Mouse (Mus musculus) myocyte (in vitro differentiated cells): ENCODE results near the gene B230118H07Rik. TPM values are rescaled to one million over a fixed set of nuclear protein-coding genes. Genes with fewer than 3 reads are reported as not detected.

ENCODE experiments used
- H3K27me3 ChIP-seq: one replicate; pipeline ENCODE4 v1.6.1; 2011; ENCODE audit not compliant: control insufficient read depth, insufficient read depth, insufficient read length
- H3K36me3 ChIP-seq: one replicate; pipeline ENCODE4 v1.6.1; 2011; ENCODE audit not compliant: control insufficient read depth, insufficient read depth
- H3K4me2 ChIP-seq: one replicate; pipeline ENCODE4 v1.6.1; 2011; ENCODE audit warnings: low read depth, control low read depth
- H3K4me3 ChIP-seq: one replicate; pipeline ENCODE4 v1.5.1; 2011; ENCODE audit warnings: mild to moderate bottlenecking, control low read depth, moderate library complexity
- H3K79me2 ChIP-seq: one replicate; pipeline ENCODE4 v1.6.1; 2011; ENCODE audit not compliant: control insufficient read depth, insufficient read depth
- H3ac ChIP-seq: one replicate; pipeline ENCODE4 v1.6.1; 2011; ENCODE audit not compliant: control insufficient read depth, insufficient read length
- CEBPB ChIP-seq: IDR thresholded peaks from 2 replicates; pipeline ENCODE4 v1.6.1; 2011; ENCODE audit warnings: mild to moderate bottlenecking, moderate library complexity; ENCODE audit not compliant: poor library complexity, insufficient read depth, severe bottlenecking
- E2F4 ChIP-seq: IDR thresholded peaks from one replicate; pipeline ENCODE4 v1.6.1; 2011; ENCODE audit warnings: mild to moderate bottlenecking, control low read depth, moderate library complexity; ENCODE audit not compliant: insufficient read depth
- MAX ChIP-seq: IDR thresholded peaks from one replicate; pipeline ENCODE4 v1.6.1; 2011; ENCODE audit warnings: low read depth, mild to moderate bottlenecking, control low read depth
- MYOD1 ChIP-seq, 3 experiments: IDR thresholded peaks; one replicate each; pipeline ENCODE4 v1.6.1; 2011; ENCODE audit warnings: control low read depth in 2 of 3, low read depth in 2 of 3, mild to moderate bottlenecking in 2 of 3, moderate library complexity in 1 of 3; ENCODE audit not compliant: insufficient read length in 2 of 3, control insufficient read depth in 1 of 3
- MYOG ChIP-seq, 3 experiments: IDR thresholded peaks; one replicate each; pipeline ENCODE4 v1.6.1; 2011; ENCODE audit warnings: control low read depth in 2 of 3, low read depth in 2 of 3, mild to moderate bottlenecking in 2 of 3; ENCODE audit not compliant: insufficient read length in 2 of 3, control insufficient read depth in 1 of 3, insufficient read depth in 1 of 3
- POLR2A ChIP-seq: IDR thresholded peaks from one replicate; pipeline ENCODE4 v1.6.1; 2011; ENCODE audit warnings: low read depth, mild to moderate bottlenecking, control low read depth, moderate library complexity; ENCODE audit not compliant: insufficient read length
- POLR2AphosphoS2 ChIP-seq: IDR thresholded peaks from one replicate; pipeline ENCODE4 v1.6.1; 2011; ENCODE audit warnings: low read depth, control low read depth; ENCODE audit not compliant: insufficient read length
- REST ChIP-seq: IDR thresholded peaks from one replicate; pipeline ENCODE4 v1.6.1; 2011; ENCODE audit warnings: mild to moderate bottlenecking, control low read depth, moderate library complexity; ENCODE audit not compliant: insufficient read depth, insufficient read length
- SRF ChIP-seq: IDR thresholded peaks from one replicate; pipeline ENCODE4 v1.6.1; 2011; ENCODE audit warnings: low read depth; ENCODE audit not compliant: control insufficient read depth, insufficient read length
- TCF12 ChIP-seq: IDR thresholded peaks from one replicate; pipeline ENCODE4 v1.6.1; 2011; ENCODE audit warnings: mild to moderate bottlenecking, control low read depth; ENCODE audit not compliant: poor library complexity, insufficient read depth, severe bottlenecking
- TCF3 ChIP-seq: IDR thresholded peaks from one replicate; pipeline ENCODE4 v1.6.1; 2011; ENCODE audit warnings: low read depth, control low read depth; ENCODE audit not compliant: insufficient read length
- USF1 ChIP-seq: IDR thresholded peaks from one replicate; pipeline ENCODE4 v1.6.1; 2011; ENCODE audit warnings: low read depth, mild to moderate bottlenecking, control low read depth, moderate library complexity
- polyA plus RNA-seq: library from polyadenylated mRNA; unstranded; fragments of >200 nt; fragmentation: generic; extraction: Trizol; gene quantifications from one replicate; pipeline ENCODE4 v1.2.1, GENCODE M21; 2012; ENCODE audit warnings: missing spikeins

Gene B230118H07Rik
- polyA plus RNA-seq, 1 experiment = 18.1 TPM

DNA sequence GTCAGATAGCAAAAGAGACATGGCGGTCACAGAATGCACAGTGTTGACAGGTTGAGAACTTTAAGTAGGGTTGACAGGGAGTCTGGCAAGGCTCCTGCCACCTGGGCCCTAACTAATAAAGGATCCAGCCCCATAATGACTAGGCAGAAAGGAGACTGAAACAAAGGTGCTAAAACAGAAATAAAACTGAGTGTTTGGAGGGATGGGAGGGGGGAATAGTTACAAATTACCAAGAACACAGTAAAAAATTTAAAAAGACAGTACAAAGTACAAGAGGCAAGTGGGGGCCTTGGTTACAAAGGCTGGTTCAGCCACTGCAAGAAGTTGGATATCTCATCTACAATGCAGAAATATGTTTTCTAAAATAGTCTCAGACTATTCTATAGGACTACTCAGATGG, 93.4 kb downstream of the B230118H07Rik start:
- Histone ChIP-seq H3K27me3 (peaks cover 5% of the 10 kb centered on the region), H3ac (no peak overlapping the region), H3K4me2 (no peak overlapping the region), H3K36me3 (no peaks in the 10 kb centered on the region), H3K4me3 (no peak overlapping the region), H3K79me2 (no peaks in the 10 kb centered on the region)
- TF ChIP-seq POLR2A (no peak), MAX (no peak)

DNA sequence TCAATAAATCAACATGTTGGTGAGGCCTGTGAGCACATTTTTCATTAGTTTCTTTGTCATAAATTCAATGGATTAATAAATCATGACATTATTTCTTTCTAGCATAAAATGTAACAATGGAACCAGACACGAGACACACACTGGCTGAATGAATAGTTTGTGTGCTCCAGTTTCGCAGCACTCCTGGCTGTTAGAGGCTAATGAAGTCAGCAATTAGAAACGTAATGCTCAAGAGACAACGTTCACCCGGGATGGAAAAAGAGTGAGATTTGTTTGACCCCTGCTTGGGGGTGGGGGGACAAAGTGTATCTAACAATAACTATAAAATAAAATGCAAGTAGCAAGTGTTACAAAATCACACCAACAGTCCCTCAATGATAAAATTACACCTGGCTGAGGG, 95.5 kb downstream of the B230118H07Rik start:
- Histone ChIP-seq H3K27me3 (peaks cover 10% of the 10 kb centered on the region), H3K79me2 (no peaks in the 10 kb centered on the region), H3K36me3 (no peaks in the 10 kb centered on the region), H3ac (no peak overlapping the region), H3K4me2 (no peak overlapping the region), H3K4me3 (no peak overlapping the region)
- no peak for TF ChIP-seq TCF12
- no peak for TF ChIP-seq USF1
- no peak for TF ChIP-seq POLR2A
- no peak for TF ChIP-seq TCF3
- no peak for TF ChIP-seq REST
- TF ChIP-seq POLR2AphosphoS2 = no peak
- no peak for TF ChIP-seq CEBPB
- TF ChIP-seq SRF = no peak
- TF ChIP-seq MYOG (IDR thresholded peaks at IDR 0.05; ENCODE audit: control insufficient read depth in 1 of 3, insufficient read depth in 1 of 3, insufficient read length in 2 of 3, low read depth in 2 of 3) = no peak
- TF ChIP-seq MAX = no peak
- TF ChIP-seq E2F4 = no peak
- TF ChIP-seq MYOD1 (IDR thresholded peaks at IDR 0.05; ENCODE audit: control insufficient read depth in 1 of 3, insufficient read length in 2 of 3, low read depth in 2 of 3) = no peak

DNA sequence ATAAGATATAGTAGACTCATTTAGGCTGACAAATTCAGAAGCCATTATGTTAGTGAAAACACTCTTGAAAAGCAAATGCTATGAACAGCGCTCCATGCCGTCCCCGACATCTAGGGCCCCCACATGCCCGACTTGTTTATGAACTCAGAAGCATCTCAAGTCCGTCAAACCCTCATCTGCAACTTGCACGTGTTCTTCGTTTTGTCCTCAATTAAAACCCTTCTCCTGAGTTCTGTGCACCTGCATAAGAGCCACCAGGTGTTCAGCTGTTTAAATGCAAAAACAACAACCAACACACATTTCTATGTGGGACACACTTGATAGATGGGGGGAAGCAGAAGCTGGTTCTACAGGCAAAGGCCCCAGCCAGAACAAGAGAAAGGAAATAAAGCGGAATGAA, 97.0 kb downstream of the B230118H07Rik start:
- Histone ChIP-seq H3K27me3 (peaks cover 10% of the 10 kb centered on the region), H3K4me2 (no peak overlapping the region), H3ac (no peak overlapping the region), H3K79me2 (no peaks in the 10 kb centered on the region), H3K4me3 (no peak overlapping the region), H3K36me3 (no peaks in the 10 kb centered on the region)
- TF ChIP-seq MYOG (IDR thresholded peaks at IDR 0.05; ENCODE audit: control insufficient read depth in 1 of 3, insufficient read depth in 1 of 3, insufficient read length in 2 of 3, low read depth in 2 of 3) = no peak
- no peak for TF ChIP-seq TCF12
- TF ChIP-seq TCF3 = no peak
- TF ChIP-seq USF1 = no peak
- no peak for TF ChIP-seq MYOD1 (IDR thresholded peaks at IDR 0.05; ENCODE audit: control insufficient read depth in 1 of 3, insufficient read length in 2 of 3, low read depth in 2 of 3)
- TF ChIP-seq E2F4 = no peak
- TF ChIP-seq POLR2AphosphoS2 = no peak
- TF ChIP-seq POLR2A = no peak
- TF ChIP-seq SRF = no peak
- no peak for TF ChIP-seq MAX
- no peak for TF ChIP-seq CEBPB
- TF ChIP-seq REST = no peak

GRCm38 (mm10) chr2:101551026-101551719, 98.2 kb downstream of the B230118H07Rik start:
- no peak overlapping the region for H3ac ChIP-seq
- H3K36me3 ChIP-seq = no peaks in the 10 kb centered on the region
- no peak overlapping the region for H3K4me2 ChIP-seq
- peaks cover 10% of the 10 kb centered on the region for H3K27me3 ChIP-seq
- TF ChIP-seq MAX = no peak
- no peak for TF ChIP-seq MYOG (IDR thresholded peaks at IDR 0.05; ENCODE audit: control insufficient read depth in 1 of 3, insufficient read depth in 1 of 3, insufficient read length in 2 of 3, low read depth in 2 of 3)
- no peak for TF ChIP-seq MYOD1 (IDR thresholded peaks at IDR 0.05; ENCODE audit: control insufficient read depth in 1 of 3, insufficient read length in 2 of 3, low read depth in 2 of 3)
- TF ChIP-seq REST = no peak
- TF ChIP-seq POLR2AphosphoS2 = no peak
- no peak for TF ChIP-seq SRF
- TF ChIP-seq USF1 = no peak
- TF ChIP-seq TCF3 = no peak
- TF ChIP-seq CEBPB = no peak
- TF ChIP-seq TCF12 = no peak
- TF ChIP-seq E2F4 = no peak
- no peak for TF ChIP-seq POLR2A
- H3K79me2 ChIP-seq = no peaks in the 10 kb centered on the region
- H3K4me3 ChIP-seq = no peak overlapping the region

- Histone ChIP-seq H3K79me2 (no peaks in the 10 kb centered on the region), H3K36me3 (no peaks in the 10 kb centered on the region), H3K4me2 (no peak overlapping the region), H3ac (no peak overlapping the region), H3K4me3 (no peak overlapping the region), H3K27me3 (peaks cover 10% of the 10 kb centered on the region)
- no peak for TF ChIP-seq E2F4
- no peak for TF ChIP-seq REST
- no peak for TF ChIP-seq TCF3
- TF ChIP-seq POLR2AphosphoS2 = no peak
- no peak for TF ChIP-seq POLR2A
- no peak for TF ChIP-seq CEBPB
These were observed 99.2 kb downstream of the B230118H07Rik start for GRCm38 (mm10) chr2:101550176-101550575.
